Mouse (Mus musculus): ENCODE data around the gene Tgfbr3. TPM values are rescaled to one million over a fixed set of nuclear protein-coding genes. Genes with fewer than 3 reads are reported as not detected.

Gene Tgfbr3
- polyA plus RNA-seq, 2 experiments: 20.7 to 29.0 TPM

DNA sequence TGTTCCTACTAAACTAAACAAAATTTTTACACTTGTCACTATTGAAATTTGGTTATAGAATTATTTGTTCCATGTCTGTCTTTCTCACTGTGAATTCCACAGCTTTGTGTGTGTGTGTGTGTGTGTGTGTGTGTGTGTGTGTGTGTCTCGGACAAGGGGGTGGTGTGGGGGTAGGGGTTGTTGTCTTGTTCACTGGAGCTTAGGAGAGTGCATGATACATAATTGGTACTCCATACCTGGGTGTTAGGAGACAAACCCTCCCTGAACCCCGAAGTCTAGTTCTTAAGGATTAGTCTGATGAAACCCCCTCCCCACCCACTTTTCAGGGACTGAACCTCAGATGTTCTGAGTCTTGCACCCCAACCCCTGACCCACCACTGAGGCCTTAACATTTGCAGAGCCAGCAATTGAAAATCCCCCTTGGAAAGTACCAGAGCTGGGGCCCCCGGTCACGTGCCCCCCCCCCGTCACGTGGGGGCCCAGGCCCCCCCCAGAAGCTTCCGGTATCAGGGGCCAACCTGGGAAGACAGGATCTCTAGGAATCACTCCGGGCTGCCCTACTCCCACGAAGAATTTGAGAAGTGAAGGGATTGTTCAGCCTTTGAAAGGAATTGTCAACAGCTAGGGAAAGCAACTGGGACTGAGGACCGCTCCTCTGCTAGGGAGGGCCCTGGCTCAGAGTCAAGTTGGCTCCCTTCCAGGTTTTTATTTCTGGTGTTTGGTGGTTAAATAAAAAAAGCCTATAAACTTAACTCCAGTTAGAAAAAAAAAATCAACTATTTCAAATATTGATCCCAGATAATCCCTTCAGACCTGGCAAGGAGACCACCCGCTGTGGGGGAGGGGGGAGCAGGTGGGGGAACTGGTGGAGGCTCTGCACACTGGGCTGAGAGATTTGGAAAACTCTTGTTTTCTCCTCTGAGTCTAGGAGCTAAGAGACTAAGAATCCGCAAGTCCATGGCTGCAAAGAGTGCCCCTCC, 201.3 kb downstream of the Tgfbr3 start:
- H3K4me2 ChIP-seq (replicated peaks; ENCODE audit: low read depth, low read length, severe bottlenecking): peak overlapping the region; percentile 34
- peak; percentile 86 for ATAC-seq (ENCODE audit: low FRiP score, low read depth)

GRCm38 (mm10) chr5:107087291-107087690, 202.1 kb downstream of the Tgfbr3 start:
- Histone ChIP-seq H3K27me3 (ENCODE audit: control insufficient read depth, insufficient read depth, low read length) (0 out of 2 replicates have a peak, but pooled peaks cover 15% of the 10 kb centered on the region), H3K4me3 (replicated peaks; ENCODE audit: low read length) (no peak overlapping the region), H3K36me3 (ENCODE audit: control insufficient read depth, insufficient read depth, low read length) (no peaks in the 10 kb centered on the region), H3K9ac (ENCODE audit: low read depth, low read length, severe bottlenecking) (no peak overlapping the region), H3K9me3 (ENCODE audit: control insufficient read depth, low read length) (no peaks in the 10 kb centered on the region), H3K27ac (replicated peaks; ENCODE audit: low read depth, low read length) (no peak overlapping the region), H3K4me1 (ENCODE audit: control insufficient read depth, insufficient read depth, low read length) (peaks cover 36% of the 10 kb centered on the region), H3K4me2 (replicated peaks; ENCODE audit: low read depth, low read length, severe bottlenecking) (no peak overlapping the region)
- ATAC-seq (ENCODE audit: low FRiP score, low read depth) (peak; percentile 34; the same call in 1 of the 2 replicates), DNase-seq (ENCODE audit: low spot score) (no peak)
- TF ChIP-seq POLR2A (IDR thresholded peaks at IDR 0.05; ENCODE audit: borderline replicate concordance, extremely low read depth, insufficient read depth, insufficient read length): no peak
- 35% methylated on average over 2 of the region's 2 CpGs for WGBS

More for the DNA sequence above, 201.3 kb downstream of the Tgfbr3 start:
- H3K27me3 ChIP-seq (ENCODE audit: control insufficient read depth, insufficient read depth, low read length): 0 out of 2 replicates have a peak, but pooled peaks cover 15% of the 10 kb centered on the region
- H3K27ac ChIP-seq (replicated peaks; ENCODE audit: low read depth, low read length): peak overlapping the region; percentile 46
- no peak for TF ChIP-seq POLR2A (IDR thresholded peaks at IDR 0.05; ENCODE audit: borderline replicate concordance, extremely low read depth, insufficient read depth, insufficient read length)
- H3K9ac ChIP-seq (ENCODE audit: low read depth, low read length, severe bottlenecking): no peak overlapping the region
- no peaks in the 10 kb centered on the region for H3K36me3 ChIP-seq (ENCODE audit: control insufficient read depth, insufficient read depth, low read length)
- peak; percentile 97 for DNase-seq (ENCODE audit: low spot score)
- H3K9me3 ChIP-seq (ENCODE audit: control insufficient read depth, low read length): no peaks in the 10 kb centered on the region
- H3K4me3 ChIP-seq (replicated peaks; ENCODE audit: low read length): no peak overlapping the region
- 17% methylated on average over 12 of the region's 12 CpGs for WGBS
- H3K4me1 ChIP-seq (ENCODE audit: control insufficient read depth, insufficient read depth, low read length): peaks cover 42% of the 10 kb centered on the region

DNA sequence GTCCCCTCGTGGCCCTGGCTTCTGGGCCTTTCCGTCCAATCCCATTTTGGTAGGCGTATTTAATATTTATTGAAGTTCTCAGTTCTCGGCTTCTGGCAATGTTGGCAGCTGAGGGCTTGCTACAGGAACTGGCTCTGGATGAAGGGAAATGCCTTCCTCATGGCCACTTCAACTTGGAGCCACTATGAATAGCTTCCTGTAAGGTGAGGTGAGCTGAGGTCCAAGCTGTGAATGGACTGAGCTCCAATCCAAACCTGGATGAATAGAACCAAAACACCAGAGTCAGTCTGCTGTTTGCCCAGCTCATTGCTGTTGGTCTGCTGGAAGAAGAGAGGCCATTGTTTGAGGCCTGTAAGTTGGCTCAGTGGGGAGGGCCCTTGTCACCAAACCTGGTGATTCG, 203.3 kb downstream of the Tgfbr3 start:
- Histone ChIP-seq H3K4me3 (replicated peaks; ENCODE audit: low read length) (no peak overlapping the region), H3K9ac (ENCODE audit: low read depth, low read length, severe bottlenecking) (no peak overlapping the region), H3K4me1 (ENCODE audit: control insufficient read depth, insufficient read depth, low read length) (peaks cover 35% of the 10 kb centered on the region), H3K27ac (replicated peaks; ENCODE audit: low read depth, low read length) (no peak overlapping the region), H3K4me2 (replicated peaks; ENCODE audit: low read depth, low read length, severe bottlenecking) (no peak overlapping the region), H3K36me3 (ENCODE audit: control insufficient read depth, insufficient read depth, low read length) (no peaks in the 10 kb centered on the region), H3K9me3 (ENCODE audit: control insufficient read depth, low read length) (no peaks in the 10 kb centered on the region), H3K27me3 (ENCODE audit: control insufficient read depth, insufficient read depth, low read length) (0 out of 2 replicates have a peak, but pooled peaks cover 10% of the 10 kb centered on the region)
- ATAC-seq (ENCODE audit: low FRiP score, low read depth) (no peak), DNase-seq (ENCODE audit: low spot score) (peak; percentile 40)
- WGBS: 47% methylated on average over 5 of the region's 5 CpGs
- no peak for TF ChIP-seq POLR2A (IDR thresholded peaks at IDR 0.05; ENCODE audit: borderline replicate concordance, extremely low read depth, insufficient read depth, insufficient read length)

DNA sequence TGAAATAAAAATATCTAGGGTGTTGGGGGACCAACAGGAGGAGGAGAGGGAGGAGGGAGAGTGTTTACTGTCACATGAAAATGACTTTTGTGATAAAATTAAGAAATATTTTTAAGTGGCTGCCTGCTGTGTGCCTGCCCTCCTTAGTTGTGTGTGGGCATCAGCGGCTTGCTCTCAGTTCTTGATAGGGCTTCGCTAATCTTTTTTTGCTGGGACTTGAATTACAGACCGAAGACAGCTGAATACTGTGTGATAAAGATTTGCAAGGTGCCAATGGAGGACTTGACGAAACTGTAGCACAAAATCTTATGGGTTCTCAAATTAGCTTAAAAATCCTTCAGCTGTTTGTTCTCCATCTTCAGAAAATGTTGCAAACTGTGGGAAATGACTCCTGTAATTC, 205.0 kb downstream of the Tgfbr3 start:
- Histone ChIP-seq H3K27ac (replicated peaks; ENCODE audit: low read depth, low read length) (no peak overlapping the region), H3K36me3 (ENCODE audit: control insufficient read depth, insufficient read depth, low read length) (no peaks in the 10 kb centered on the region), H3K9me3 (ENCODE audit: control insufficient read depth, low read length) (no peaks in the 10 kb centered on the region), H3K4me1 (ENCODE audit: control insufficient read depth, insufficient read depth, low read length) (peaks cover 37% of the 10 kb centered on the region), H3K4me2 (replicated peaks; ENCODE audit: low read depth, low read length, severe bottlenecking) (no peak overlapping the region), H3K9ac (ENCODE audit: low read depth, low read length, severe bottlenecking) (no peak overlapping the region), H3K4me3 (replicated peaks; ENCODE audit: low read length) (no peak overlapping the region), H3K27me3 (ENCODE audit: control insufficient read depth, insufficient read depth, low read length) (0 out of 2 replicates have a peak, but pooled peaks cover 1% of the 10 kb centered on the region)
- no peak for TF ChIP-seq POLR2A (IDR thresholded peaks at IDR 0.05; ENCODE audit: borderline replicate concordance, extremely low read depth, insufficient read depth, insufficient read length)
- ATAC-seq (ENCODE audit: low FRiP score, low read depth) (no peak), DNase-seq (ENCODE audit: low spot score) (no peak)
- WGBS: 72% methylated on average over 4 of the region's 4 CpGs

GRCm38 (mm10) chr5:107082011-107082410, 207.4 kb downstream of the Tgfbr3 start:
- whole genome bisulfite sequencing: 80% methylated on average over 3 of the region's 3 CpGs
- Histone ChIP-seq H3K27me3 (ENCODE audit: control insufficient read depth, insufficient read depth, low read length) (no peaks in the 10 kb centered on the region), H3K4me2 (replicated peaks; ENCODE audit: low read depth, low read length, severe bottlenecking) (no peak overlapping the region), H3K9ac (ENCODE audit: low read depth, low read length, severe bottlenecking) (no peak overlapping the region), H3K27ac (replicated peaks; ENCODE audit: low read depth, low read length) (no peak overlapping the region), H3K36me3 (ENCODE audit: control insufficient read depth, insufficient read depth, low read length) (no peaks in the 10 kb centered on the region), H3K4me1 (ENCODE audit: control insufficient read depth, insufficient read depth, low read length) (peaks cover 21% of the 10 kb centered on the region), H3K4me3 (replicated peaks; ENCODE audit: low read length) (no peak overlapping the region), H3K9me3 (ENCODE audit: control insufficient read depth, low read length) (no peaks in the 10 kb centered on the region)
- TF ChIP-seq POLR2A (IDR thresholded peaks at IDR 0.05; ENCODE audit: borderline replicate concordance, extremely low read depth, insufficient read depth, insufficient read length): no peak
- ATAC-seq (ENCODE audit: low FRiP score, low read depth): no peak
- no peak for DNase-seq (ENCODE audit: low spot score)
